Mouse (Mus musculus): ENCODE data around the gene 1700016K19Rik.
"Not testable (repeated sequence)": the region's sequence is repeated elsewhere in the genome, so short reads cannot be mapped to it uniquely, and the experiment has no call there.

The 1700016K19Rik gene

DNA sequence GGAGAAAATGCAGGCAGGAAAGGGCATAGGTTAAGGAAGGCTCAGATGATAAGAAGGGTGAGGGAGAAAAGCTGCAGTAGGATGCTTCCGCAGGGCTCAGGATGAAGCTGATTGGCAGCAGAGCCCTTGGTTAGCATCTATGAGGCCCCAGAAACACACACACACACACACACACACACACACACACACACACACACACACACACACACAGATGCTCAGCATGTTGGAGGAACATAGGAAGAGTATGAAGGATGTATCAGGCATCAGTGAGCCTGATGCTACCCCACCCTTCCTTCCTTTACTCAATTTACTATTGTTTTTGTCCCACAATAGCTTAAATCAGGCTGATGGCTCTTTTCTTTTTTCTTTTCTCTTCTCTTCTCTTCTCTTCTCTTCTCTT, 15.1 kb upstream of the 1700016K19Rik start:
- DNase-seq (ENCODE audit: extremely low spot score, low spot score): no peak

GRCm38 (mm10) chr11:75985948-75986347, 13.8 kb upstream of the 1700016K19Rik start:
- DNase-seq (ENCODE audit: extremely low spot score, low spot score): no peak

- DNase-seq (ENCODE audit: extremely low spot score, low spot score): no peak
Measured at GRCm38 (mm10) chr11:75990965-75991835, 8.5 kb upstream of the 1700016K19Rik start.

GRCm38 (mm10) chr11:75991911-75992310, 7.8 kb upstream of the 1700016K19Rik start:
- DNase-seq (ENCODE audit: extremely low spot score, low spot score): no peak

GRCm38 (mm10) chr11:75992481-75992880, 7.2 kb upstream of the 1700016K19Rik start:
- DNase-seq (ENCODE audit: extremely low spot score, low spot score): no peak

GRCm38 (mm10) chr11:75994357-75994756, 5.4 kb upstream of the 1700016K19Rik start:
- no peak for DNase-seq (ENCODE audit: extremely low spot score, low spot score)

- no peak for DNase-seq (ENCODE audit: extremely low spot score, low spot score)
Measured at GRCm38 (mm10) chr11:76000701-76001100, 989 bp downstream of the 1700016K19Rik start.

GRCm38 (mm10) chr11:76001237-76001878, 1.6 kb downstream of the 1700016K19Rik start:
- DNase-seq (ENCODE audit: extremely low spot score, low spot score): no peak

DNA sequence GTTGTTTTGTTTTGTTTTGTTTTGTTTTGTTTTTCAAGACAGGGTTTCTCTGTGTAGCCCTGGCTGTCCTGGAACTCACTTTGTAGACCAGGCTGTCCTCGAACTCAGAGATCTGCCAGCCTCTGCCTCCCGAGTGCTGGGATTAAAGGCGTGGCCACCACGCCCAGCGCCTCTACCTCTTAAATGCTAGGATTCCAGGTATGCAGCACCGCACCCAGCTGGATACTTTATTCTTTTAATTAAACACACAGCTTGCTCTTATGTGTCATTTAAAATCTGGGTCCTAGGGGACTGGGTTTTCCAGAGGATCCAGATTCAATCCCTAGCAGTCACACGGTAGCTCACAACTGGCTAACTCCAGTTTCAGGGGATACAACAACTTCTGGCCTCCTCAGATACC, 4.6 kb downstream of the 1700016K19Rik start:
- not testable (repeated sequence) for DNase-seq (ENCODE audit: extremely low spot score, low spot score)

DNA sequence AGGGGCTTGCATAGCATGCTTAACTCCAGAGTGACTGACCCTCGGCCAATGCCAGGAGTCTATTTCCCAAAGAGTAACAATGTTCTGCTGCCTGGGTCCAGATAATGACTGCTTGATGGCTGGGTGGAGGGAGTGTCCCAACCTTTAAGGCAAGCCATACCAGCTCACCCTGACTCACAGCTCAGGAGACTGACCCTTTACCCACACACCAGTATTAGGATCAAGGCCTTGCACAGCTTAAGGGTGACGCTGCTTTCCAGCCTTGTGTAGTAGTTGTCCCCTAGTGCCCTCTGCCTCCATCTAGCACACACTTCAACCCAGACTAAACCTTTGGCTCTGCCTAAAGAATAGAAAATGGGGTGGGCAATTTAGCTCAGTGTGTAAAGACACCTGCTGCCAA, 8.4 kb downstream of the 1700016K19Rik start:
- DNase-seq (ENCODE audit: extremely low spot score, low spot score): no peak

GRCm38 (mm10) chr11:76009101-76009500, 9.4 kb downstream of the 1700016K19Rik start:
- no peak for DNase-seq (ENCODE audit: extremely low spot score, low spot score)

DNA sequence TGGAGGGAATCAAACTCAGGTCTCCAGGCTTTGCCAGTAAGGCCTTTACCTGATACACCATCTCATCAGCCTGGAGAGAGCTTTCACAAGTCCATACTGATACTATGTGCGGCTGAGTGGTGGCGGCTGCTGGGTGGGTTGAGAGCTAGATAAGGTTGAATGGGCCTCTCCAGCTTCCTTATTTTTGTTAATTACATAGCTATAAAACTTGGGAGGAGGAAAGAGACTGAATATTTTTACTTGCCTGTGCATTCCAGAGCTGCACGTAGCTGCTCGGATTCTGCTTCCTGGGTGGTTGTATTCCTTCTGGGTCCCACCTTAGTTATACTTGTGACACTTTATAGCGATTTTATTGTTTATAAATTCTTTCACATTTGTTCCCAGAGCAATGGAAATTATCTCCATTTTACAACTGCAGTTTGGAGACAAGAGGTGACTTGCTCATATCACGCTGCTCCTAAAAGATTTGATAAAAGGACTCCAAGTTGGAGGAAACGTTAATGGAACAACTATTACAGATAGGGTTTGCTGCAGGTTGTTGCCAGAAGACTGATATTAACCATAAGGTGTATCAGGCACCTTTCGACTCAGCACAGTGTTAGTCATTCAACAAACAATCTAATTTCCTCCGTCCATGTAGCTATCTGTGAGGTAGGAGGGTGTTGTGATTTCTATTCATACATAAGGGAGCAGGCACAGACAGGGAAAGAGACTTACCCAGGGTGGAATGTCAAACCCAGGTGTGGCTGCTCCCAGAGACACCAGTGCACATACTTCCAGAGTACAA, 11.3 kb downstream of the 1700016K19Rik start:
- no peak for DNase-seq (ENCODE audit: extremely low spot score, low spot score)

GRCm38 (mm10) chr11:76015251-76015650, 15.5 kb downstream of the 1700016K19Rik start:
- no peak for DNase-seq (ENCODE audit: extremely low spot score, low spot score)

- no peak for DNase-seq (ENCODE audit: extremely low spot score, low spot score)
Measured at GRCm38 (mm10) chr11:76015814-76016213, 16.1 kb downstream of the 1700016K19Rik start.

DNA sequence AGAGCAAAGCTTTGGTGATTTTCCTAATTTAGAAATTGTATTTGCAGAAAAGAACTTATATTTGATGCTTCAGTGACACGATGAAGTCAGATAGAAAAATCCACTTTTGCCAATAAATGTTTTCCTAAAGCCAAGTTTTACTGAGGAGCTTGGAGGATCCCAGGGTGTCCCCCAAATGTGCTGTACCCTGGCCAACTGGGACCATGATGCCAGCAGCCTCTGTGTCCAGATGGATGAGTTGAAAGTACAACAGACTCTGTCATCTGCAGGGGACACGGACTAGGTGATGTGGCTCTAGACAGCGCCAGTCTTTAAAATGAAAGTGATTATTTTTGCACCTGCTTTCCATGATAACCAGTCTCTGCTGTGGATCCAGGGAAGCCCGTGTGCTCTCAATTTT, 20.2 kb downstream of the 1700016K19Rik start:
- no peak for DNase-seq (ENCODE audit: extremely low spot score, low spot score)

GRCm38 (mm10) chr11:76020916-76021315, 21.2 kb downstream of the 1700016K19Rik start:
- no peak for DNase-seq (ENCODE audit: extremely low spot score, low spot score)

DNA sequence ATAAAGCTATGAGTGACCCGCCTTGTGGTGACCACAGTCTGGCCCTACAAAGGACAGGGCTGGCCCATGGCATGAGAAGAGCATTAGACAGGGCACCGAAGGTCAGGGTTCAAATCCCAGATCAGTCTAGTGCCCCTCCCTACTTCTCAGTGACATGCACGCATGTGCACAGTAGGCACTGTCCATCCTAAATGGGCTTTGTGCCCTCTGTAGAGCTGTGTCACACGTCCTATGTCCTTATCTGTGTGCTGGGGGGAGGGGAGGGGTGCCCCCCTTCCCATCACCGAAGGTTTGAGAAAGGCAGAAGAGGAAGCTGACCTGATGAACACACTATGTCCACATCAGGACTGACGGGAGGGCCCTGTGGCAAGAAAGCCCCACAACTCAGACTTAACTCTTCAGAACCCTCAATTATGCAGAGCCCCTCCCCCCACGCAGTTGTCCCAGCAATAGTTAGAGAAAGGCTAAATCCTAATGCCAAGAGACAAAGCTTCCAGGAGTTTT, 25.4 kb downstream of the 1700016K19Rik start:
- no peak for DNase-seq (ENCODE audit: extremely low spot score, low spot score)

GRCm38 (mm10) chr11:76026527-76027138, 26.9 kb downstream of the 1700016K19Rik start:
- no peak for DNase-seq (ENCODE audit: extremely low spot score, low spot score)

DNA sequence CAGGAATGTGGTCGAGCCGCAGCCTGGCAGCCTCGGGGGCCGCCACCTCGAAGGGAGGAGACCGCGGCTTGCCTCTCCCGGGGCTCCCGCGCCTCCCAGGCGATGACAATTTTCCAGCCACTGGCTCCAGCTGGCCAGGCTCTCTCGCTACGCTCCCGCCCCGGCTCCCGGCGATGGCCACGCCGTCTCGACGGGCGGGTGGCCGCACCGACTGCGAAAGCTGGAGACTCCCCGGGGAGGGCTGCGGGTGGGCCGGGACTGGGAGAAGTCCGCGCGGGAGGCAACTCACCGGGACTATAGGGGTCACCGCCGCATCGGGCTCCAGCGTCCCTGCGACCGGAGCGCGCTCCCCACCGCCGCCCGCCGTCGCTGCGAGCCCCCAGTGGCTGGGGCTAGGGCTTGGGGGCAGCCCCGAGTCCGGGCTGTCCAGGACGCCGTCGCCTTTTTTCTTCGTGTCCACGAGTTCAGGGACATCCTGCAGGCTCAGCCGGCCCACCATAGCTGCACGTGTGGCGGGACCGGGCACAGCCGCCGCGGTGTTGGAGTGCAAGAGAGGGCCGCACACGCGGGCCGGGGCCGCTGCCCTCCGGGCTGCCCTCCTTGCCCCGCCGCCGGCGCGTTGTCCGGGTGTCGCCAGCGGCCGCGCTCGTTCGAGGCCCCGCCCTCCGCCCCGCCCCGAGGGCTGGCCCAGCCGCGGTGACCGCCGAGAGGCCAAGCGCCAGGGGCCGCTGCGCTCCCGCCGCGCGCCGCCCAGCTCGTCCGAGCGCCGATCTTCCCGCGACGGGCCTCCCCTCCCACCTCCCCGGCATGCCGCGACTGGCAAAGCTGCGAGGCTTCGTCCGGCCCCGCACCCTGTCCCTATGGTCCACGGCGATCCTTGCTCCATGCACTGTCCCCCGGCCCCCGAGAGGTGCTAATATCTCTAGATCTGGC, 27.7 kb downstream of the 1700016K19Rik start, which contains the start of gene Rflnb:
Gene Rflnb (minus strand): TSS at position 644 of the 933 bp plus-strand sequence.
- DNase-seq (ENCODE audit: extremely low spot score, low spot score): peak; percentile 88

DNA sequence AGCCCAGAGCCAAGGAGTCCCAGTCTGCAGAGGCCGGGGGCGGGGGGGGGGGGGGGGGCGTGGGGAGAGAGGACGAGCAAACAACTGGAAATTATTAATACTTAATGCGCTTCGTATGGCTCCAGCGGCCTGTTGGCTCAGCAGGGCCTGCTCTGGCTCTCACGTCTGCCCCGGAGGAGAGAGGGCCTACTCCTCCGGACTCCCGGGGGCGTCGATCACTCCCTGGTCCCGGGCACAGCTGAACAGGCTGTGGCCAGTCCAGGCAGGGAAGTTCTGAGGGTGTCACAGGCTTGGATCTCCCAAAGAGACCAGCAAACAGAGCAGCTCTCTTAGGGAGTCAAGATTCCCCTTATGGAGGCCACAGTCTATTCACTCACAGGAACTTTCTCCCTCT, 28.4 kb downstream of the 1700016K19Rik start:
- no peak for DNase-seq (ENCODE audit: extremely low spot score, low spot score)
